Mouse (Mus musculus) liver, postnatal 0 days (tissue): Measurements from ENCODE around the gene Rims4.

Source experiments
- CTCF ChIP-seq: sonication (generic); IDR thresholded peaks from 2 replicates; pipeline ENCODE4 v1.5.1; 2016; ENCODE audit warnings: antibody characterized with exemption, low read depth
- EP300 ChIP-seq: IDR thresholded peaks from 2 replicates; pipeline ENCODE4 v1.6.1; 2016; ENCODE audit warnings: antibody characterized with exemption, low read depth, mild to moderate bottlenecking

DNA sequence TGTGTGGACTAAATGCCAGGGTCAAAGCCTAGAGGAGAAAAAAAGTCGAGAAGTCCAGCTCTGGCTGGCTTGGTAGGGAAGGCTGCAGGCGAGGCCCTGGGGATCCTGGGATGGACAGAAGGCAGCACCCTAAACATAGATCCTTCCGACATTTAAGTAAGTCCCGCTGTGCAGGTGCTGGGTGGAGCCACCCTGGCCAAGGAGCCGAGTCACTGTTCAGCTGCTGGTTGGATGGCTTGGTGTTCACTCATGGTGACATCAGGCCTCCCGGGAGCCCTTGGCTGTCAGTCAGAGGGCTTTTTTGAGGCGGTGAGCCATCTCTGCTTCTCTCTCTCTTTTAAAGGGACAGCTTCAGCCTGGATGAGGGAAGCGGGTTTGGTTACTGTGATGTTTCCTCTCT, 21.0 kb upstream of the Rims4 start:
- TF ChIP-seq CTCF = no peak
- TF ChIP-seq EP300 = no peak
